Mouse (Mus musculus): ENCODE results near the gene Timp4. TPM values are rescaled to one million over a fixed set of nuclear protein-coding genes. Genes with fewer than 3 reads are reported as not detected.

The Timp4 gene
- 8.4 and 11.5 TPM in 2 replicates for polyA plus RNA-seq (2014; fragmentation: Nextera tagmentation; extraction: Ambion mirVana)

GRCm38 (mm10) chr6:115252099-115252873 lies at the start of gene Timp4:
Timp4 (minus strand) TSS chr6:115252205.
- WGBS = 14% methylated on average over 9 of the region's 10 CpGs
- H3K4me3 ChIP-seq (replicated peaks; ENCODE audit: low read depth, low read length) = 0 out of 2 replicates have a peak within 1 kb of the TSS, but pooled peaks have one; percentile 0
- H3K27me3 ChIP-seq (ENCODE audit: control insufficient read depth, insufficient read depth, low read length) = no peaks in the 10 kb centered on the region
- H3K36me3 ChIP-seq (ENCODE audit: control insufficient read depth, insufficient read depth, low read length) = no peaks in the 10 kb centered on the region
- H3K4me2 ChIP-seq (ENCODE audit: low read length) = peak within 1 kb of the TSS; percentile 41
- no peak within 1 kb of the TSS for H3K9ac ChIP-seq (replicated peaks; ENCODE audit: low read length)
- DNase-seq = peak; percentile 47
- H3K9me3 ChIP-seq (ENCODE audit: control insufficient read depth, low read length) = no peaks in the 10 kb centered on the region
- H3K27ac ChIP-seq (replicated peaks; ENCODE audit: low read depth, low read length) = peak within 1 kb of the TSS; percentile 32; the same call in 1 of the 2 replicates
- H3K4me1 ChIP-seq (ENCODE audit: control insufficient read depth, insufficient read depth, low read length) = peaks cover 3% of the 10 kb centered on the region; the same call in 1 of the 2 replicates
- no peak for ATAC-seq (ENCODE audit: low FRiP score, low TSS enrichment)

- ATAC-seq (ENCODE audit: low FRiP score, low TSS enrichment) (no peak), DNase-seq (no peak)
- 61% methylated on average over 2 of the region's 2 CpGs for WGBS
- H3K27me3 ChIP-seq (ENCODE audit: control insufficient read depth, insufficient read depth, low read length) = no peaks in the 10 kb centered on the region
- no peak overlapping the region for H3K4me2 ChIP-seq (ENCODE audit: low read length)
- H3K4me3 ChIP-seq (replicated peaks; ENCODE audit: low read depth, low read length) = no peak overlapping the region
- no peaks in the 10 kb centered on the region for H3K9me3 ChIP-seq (ENCODE audit: control insufficient read depth, low read length)
- no peak overlapping the region for H3K9ac ChIP-seq (replicated peaks; ENCODE audit: low read length)
- no peak overlapping the region for H3K27ac ChIP-seq (replicated peaks; ENCODE audit: low read depth, low read length)
- H3K4me1 ChIP-seq (ENCODE audit: control insufficient read depth, insufficient read depth, low read length) = no peaks in the 10 kb centered on the region
- no peaks in the 10 kb centered on the region for H3K36me3 ChIP-seq (ENCODE audit: control insufficient read depth, insufficient read depth, low read length)
Observed at GRCm38 (mm10) chr6:115293877-115294276, 41.9 kb upstream of the Timp4 start.

- DNase-seq (no peak), ATAC-seq (ENCODE audit: low FRiP score, low TSS enrichment) (no peak)
- Histone ChIP-seq H3K9me3 (ENCODE audit: control insufficient read depth, low read length) (no peaks in the 10 kb centered on the region), H3K27me3 (ENCODE audit: control insufficient read depth, insufficient read depth, low read length) (no peaks in the 10 kb centered on the region), H3K4me3 (replicated peaks; ENCODE audit: low read depth, low read length) (no peak overlapping the region), H3K27ac (replicated peaks; ENCODE audit: low read depth, low read length) (no peak overlapping the region), H3K4me1 (ENCODE audit: control insufficient read depth, insufficient read depth, low read length) (no peaks in the 10 kb centered on the region), H3K36me3 (ENCODE audit: control insufficient read depth, insufficient read depth, low read length) (no peaks in the 10 kb centered on the region), H3K9ac (replicated peaks; ENCODE audit: low read length) (no peak overlapping the region), H3K4me2 (ENCODE audit: low read length) (no peak overlapping the region)
- WGBS = 72% methylated on average over 6 of the region's 6 CpGs
Observed at GRCm38 (mm10) chr6:115292621-115293020, 40.6 kb upstream of the Timp4 start.

- H3K27ac ChIP-seq (replicated peaks; ENCODE audit: low read depth, low read length) = no peak overlapping the region
- no peaks in the 10 kb centered on the region for H3K4me1 ChIP-seq (ENCODE audit: control insufficient read depth, insufficient read depth, low read length)
- ATAC-seq (ENCODE audit: low FRiP score, low TSS enrichment) (no peak), DNase-seq (no peak)
- no peaks in the 10 kb centered on the region for H3K36me3 ChIP-seq (ENCODE audit: control insufficient read depth, insufficient read depth, low read length)
- H3K4me3 ChIP-seq (replicated peaks; ENCODE audit: low read depth, low read length) = no peak overlapping the region
- H3K4me2 ChIP-seq (ENCODE audit: low read length) = no peak overlapping the region
- 90% methylated on average over 6 of the region's 6 CpGs for WGBS
- no peaks in the 10 kb centered on the region for H3K27me3 ChIP-seq (ENCODE audit: control insufficient read depth, insufficient read depth, low read length)
- H3K9me3 ChIP-seq (ENCODE audit: control insufficient read depth, low read length) = no peaks in the 10 kb centered on the region
- H3K9ac ChIP-seq (replicated peaks; ENCODE audit: low read length) = no peak overlapping the region
Observed at GRCm38 (mm10) chr6:115291823-115292222, 39.8 kb upstream of the Timp4 start.

GRCm38 (mm10) chr6:115291068-115291467 lies 39.1 kb upstream of the Timp4 start:
- no peaks in the 10 kb centered on the region for H3K36me3 ChIP-seq (ENCODE audit: control insufficient read depth, insufficient read depth, low read length)
- no peak for ATAC-seq (ENCODE audit: low FRiP score, low TSS enrichment)
- no peaks in the 10 kb centered on the region for H3K9me3 ChIP-seq (ENCODE audit: control insufficient read depth, low read length)

GRCm38 (mm10) chr6:115290561-115290960 lies 38.6 kb upstream of the Timp4 start:
- DNase-seq (no peak), ATAC-seq (ENCODE audit: low FRiP score, low TSS enrichment) (no peak)
- H3K27ac ChIP-seq (replicated peaks; ENCODE audit: low read depth, low read length) = no peak overlapping the region
- H3K4me2 ChIP-seq (ENCODE audit: low read length) = no peak overlapping the region
- H3K4me3 ChIP-seq (replicated peaks; ENCODE audit: low read depth, low read length) = no peak overlapping the region
- H3K4me1 ChIP-seq (ENCODE audit: control insufficient read depth, insufficient read depth, low read length) = no peaks in the 10 kb centered on the region
- H3K27me3 ChIP-seq (ENCODE audit: control insufficient read depth, insufficient read depth, low read length) = no peaks in the 10 kb centered on the region
- no peaks in the 10 kb centered on the region for H3K9me3 ChIP-seq (ENCODE audit: control insufficient read depth, low read length)
- no peak overlapping the region for H3K9ac ChIP-seq (replicated peaks; ENCODE audit: low read length)
- WGBS = 51% methylated on average over 5 of the region's 5 CpGs
- no peaks in the 10 kb centered on the region for H3K36me3 ChIP-seq (ENCODE audit: control insufficient read depth, insufficient read depth, low read length)

More at GRCm38 (mm10) chr6:115291068-115291467, 39.1 kb upstream of the Timp4 start:
- H3K27me3 ChIP-seq (ENCODE audit: control insufficient read depth, insufficient read depth, low read length) = no peaks in the 10 kb centered on the region
- no peak overlapping the region for H3K4me3 ChIP-seq (replicated peaks; ENCODE audit: low read depth, low read length)
- no peak for DNase-seq
- no peak overlapping the region for H3K9ac ChIP-seq (replicated peaks; ENCODE audit: low read length)
- no peak overlapping the region for H3K27ac ChIP-seq (replicated peaks; ENCODE audit: low read depth, low read length)
- H3K4me2 ChIP-seq (ENCODE audit: low read length) = no peak overlapping the region
- 85% methylated on average over 2 of the region's 2 CpGs for WGBS
- H3K4me1 ChIP-seq (ENCODE audit: control insufficient read depth, insufficient read depth, low read length) = no peaks in the 10 kb centered on the region

GRCm38 (mm10) chr6:115288223-115288622 lies 36.2 kb upstream of the Timp4 start:
- H3K4me3 ChIP-seq (replicated peaks; ENCODE audit: low read depth, low read length) = no peak overlapping the region
- no peaks in the 10 kb centered on the region for H3K36me3 ChIP-seq (ENCODE audit: control insufficient read depth, insufficient read depth, low read length)
- no peaks in the 10 kb centered on the region for H3K27me3 ChIP-seq (ENCODE audit: control insufficient read depth, insufficient read depth, low read length)
- ATAC-seq (ENCODE audit: low FRiP score, low TSS enrichment) (no peak), DNase-seq (no peak)
- no peaks in the 10 kb centered on the region for H3K4me1 ChIP-seq (ENCODE audit: control insufficient read depth, insufficient read depth, low read length)
- no peak overlapping the region for H3K9ac ChIP-seq (replicated peaks; ENCODE audit: low read length)
- H3K9me3 ChIP-seq (ENCODE audit: control insufficient read depth, low read length) = no peaks in the 10 kb centered on the region
- no peak overlapping the region for H3K4me2 ChIP-seq (ENCODE audit: low read length)
- no peak overlapping the region for H3K27ac ChIP-seq (replicated peaks; ENCODE audit: low read depth, low read length)
- WGBS = 95% methylated on average over 3 of the region's 3 CpGs

- no peak for DNase-seq
- no peak overlapping the region for H3K4me3 ChIP-seq (replicated peaks; ENCODE audit: low read depth, low read length)
- H3K27me3 ChIP-seq (ENCODE audit: control insufficient read depth, insufficient read depth, low read length) = no peaks in the 10 kb centered on the region
- no peak overlapping the region for H3K4me2 ChIP-seq (ENCODE audit: low read length)
- ATAC-seq (ENCODE audit: low FRiP score, low TSS enrichment) = no peak
- no peaks in the 10 kb centered on the region for H3K9me3 ChIP-seq (ENCODE audit: control insufficient read depth, low read length)
- WGBS = 87% methylated on average over 6 of the region's 6 CpGs
- H3K9ac ChIP-seq (replicated peaks; ENCODE audit: low read length) = no peak overlapping the region
- no peaks in the 10 kb centered on the region for H3K4me1 ChIP-seq (ENCODE audit: control insufficient read depth, insufficient read depth, low read length)
- no peak overlapping the region for H3K27ac ChIP-seq (replicated peaks; ENCODE audit: low read depth, low read length)
- 0 out of 2 replicates have a peak, but pooled peaks cover 2% of the 10 kb centered on the region for H3K36me3 ChIP-seq (ENCODE audit: control insufficient read depth, insufficient read depth, low read length)
Observed at GRCm38 (mm10) chr6:115286441-115286840, 34.4 kb upstream of the Timp4 start.

GRCm38 (mm10) chr6:115284153-115284552 lies 32.1 kb upstream of the Timp4 start:
- H3K36me3 ChIP-seq (ENCODE audit: control insufficient read depth, insufficient read depth, low read length) = 0 out of 2 replicates have a peak, but pooled peaks cover 7% of the 10 kb centered on the region
- ATAC-seq (ENCODE audit: low FRiP score, low TSS enrichment) (no peak), DNase-seq (no peak)
- no peak overlapping the region for H3K4me3 ChIP-seq (replicated peaks; ENCODE audit: low read depth, low read length)
- 93% methylated on average over 2 of the region's 2 CpGs for WGBS
- no peak overlapping the region for H3K27ac ChIP-seq (replicated peaks; ENCODE audit: low read depth, low read length)
- H3K9me3 ChIP-seq (ENCODE audit: control insufficient read depth, low read length) = no peaks in the 10 kb centered on the region
- no peak overlapping the region for H3K9ac ChIP-seq (replicated peaks; ENCODE audit: low read length)
- no peaks in the 10 kb centered on the region for H3K4me1 ChIP-seq (ENCODE audit: control insufficient read depth, insufficient read depth, low read length)
- H3K4me2 ChIP-seq (ENCODE audit: low read length) = no peak overlapping the region
- H3K27me3 ChIP-seq (ENCODE audit: control insufficient read depth, insufficient read depth, low read length) = no peaks in the 10 kb centered on the region
